Comparison of ENCODE assay signal across 13 mouse cellular contexts in genomic region chr6:50542535-50542934, GRCm38 (mm10). TPM values are rescaled to one million over a fixed set of nuclear protein-coding genes. Genes with fewer than 3 reads are reported as not detected.
"Had no signal": no experiment of that assay in that cellular context is flagged by ENCODE, and none has a peak within 500 bp of the region (broad histone marks: within the 10 kb centered on the region; RNA-seq: fewer than 3 reads in every experiment).

No protein-coding gene starts in this region.

- H3K4me2 ChIP-seq: limb, embryonic 13.5 days; midbrain, embryonic 13.5 days; neural tube, embryonic 15.5 days had no signal

- H3K27ac ChIP-seq: limb, embryonic 13.5 days; liver, embryonic 14.5 days; midbrain, embryonic 13.5 days; neural tube, embryonic 15.5 days; stomach, postnatal 0 days had no signal

- ATAC-seq: midbrain, embryonic 13.5 days had no signal

- H3K9ac ChIP-seq: limb, embryonic 13.5 days; liver, embryonic 14.5 days; midbrain, embryonic 13.5 days; neural tube, embryonic 15.5 days had no signal

- H3K9me3 ChIP-seq: limb, embryonic 13.5 days; midbrain, embryonic 13.5 days; neural tube, embryonic 15.5 days had no signal

- H3K27me3 ChIP-seq: midbrain, embryonic 13.5 days; neural tube, embryonic 15.5 days had no signal

- DNase-seq: kidney, adult 11 months; kidney, postnatal 10 days; left cerebral cortex, postnatal 4 days; lung, adult 18-20 months; lung, postnatal 4 days; thymus, postnatal 4 days had no signal

- H3K36me3 ChIP-seq: limb, embryonic 13.5 days; midbrain, embryonic 13.5 days; neural tube, embryonic 15.5 days had no signal

- H3K4me3 ChIP-seq: limb, embryonic 13.5 days; midbrain, embryonic 13.5 days; myocyte; neural tube, embryonic 15.5 days had no signal

RNA-seq across cellular contexts. Expression of gene 4921507P07Rik, which starts 53.9 kb away (rescaled TPM):
- total RNA-seq: liver, adult 2 months had no signal
